Mouse (Mus musculus) kidney, adult 2 months (tissue): ENCODE data around the gene Galntl6. TPM values are rescaled to one million over a fixed set of nuclear protein-coding genes. Genes with fewer than 3 reads are reported as not detected.
A peak's percentile ranks its signal among the peaks of the same experiment; 100 is the strongest.

Source experiments
- DNase-seq: peaks from one replicate; pipeline ENCODE4 v3.0.0; 2021
- H3K27ac ChIP-seq: fragments of 200-500 bp; 2 replicates; pipeline ENCODE4 v1.5.1; 2012; ENCODE audit warnings: low read depth, low read length, control low read depth, inconsistent platforms; ENCODE audit not compliant: insufficient read depth
- H3K27me3 ChIP-seq: fragments of 200-500 bp; replicated peaks from 2 replicates; pipeline ENCODE4 v1.6.1; 2012; ENCODE audit warnings: mild to moderate bottlenecking, moderate library complexity, low read length, inconsistent platforms; ENCODE audit not compliant: control insufficient read depth, insufficient read depth
- H3K36me3 ChIP-seq: fragments of 200-500 bp; 2 replicates; pipeline ENCODE4 v1.6.1; 2012; ENCODE audit warnings: mild to moderate bottlenecking, moderate library complexity, low read length, inconsistent platforms; ENCODE audit not compliant: control insufficient read depth, insufficient read depth
- H3K4me1 ChIP-seq: fragments of 200-500 bp; 2 replicates; pipeline ENCODE4 v1.6.1; 2011; ENCODE audit warnings: low read length; ENCODE audit not compliant: control insufficient read depth, insufficient read depth
- H3K4me3 ChIP-seq: fragments of 200-500 bp; 2 replicates; pipeline ENCODE4 v1.5.1; 2011; ENCODE audit warnings: mild to moderate bottlenecking, low read depth, low read length, control low read depth; ENCODE audit not compliant: insufficient read depth
- CTCF ChIP-seq: fragments of 200-500 bp; conservative IDR thresholded peaks from 2 replicates; pipeline ENCODE4 v1.5.1; 2011; ENCODE audit warnings: low read depth, mild to moderate bottlenecking, control low read depth, low read length, moderate library complexity, mixed read lengths; ENCODE audit not compliant: insufficient read depth, insufficient read length
- POLR2A ChIP-seq: fragments of 200-500 bp; IDR thresholded peaks from one replicate; pipeline ENCODE4 v1.6.1; 2011; ENCODE audit warnings: low read depth, low read length, control low read depth
- WGBS: fragments of 180-500 bp; shearing (Covaris S2); methylation state at CpG from one replicate; pipeline ENCODE4 v1.1.7; 2018; 5-methylcytosine and 5-hydroxymethylcytosine counted together
- polyA plus RNA-seq: library from polyadenylated mRNA; depleted of rRNA; stranded (reverse); fragments of >200 nt; gene quantifications from 2 replicates; pipeline ENCODE4 v1.2.3, GENCODE M21; 2012

Gene Galntl6
- polyA plus RNA-seq, 1 experiment = not detected

DNA sequence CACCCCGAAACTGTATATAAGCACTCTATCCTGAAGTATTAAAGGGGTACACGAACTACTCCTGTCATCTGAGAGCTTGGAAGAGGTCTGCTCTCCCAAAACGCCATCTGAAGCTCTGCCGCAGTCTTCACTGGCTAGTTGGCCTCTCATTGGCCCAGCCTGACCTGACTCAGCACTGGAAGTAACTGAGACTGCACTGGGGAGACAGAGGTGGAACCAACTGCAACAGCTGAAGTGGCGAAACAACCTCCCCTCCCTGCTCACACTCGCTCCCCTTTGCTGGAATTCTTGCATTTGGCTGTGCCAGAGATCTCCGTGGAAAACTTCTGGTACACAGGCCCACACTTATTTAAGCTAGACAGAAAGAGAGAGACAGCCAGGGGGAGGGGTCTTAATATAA lies 1089.3 kb downstream of the Galntl6 start:
- no peak overlapping the region for H3K27ac ChIP-seq
- TF ChIP-seq POLR2A (no peak), CTCF (no peak)
- no peaks in the 10 kb centered on the region for H3K4me1 ChIP-seq
- H3K27me3 ChIP-seq = no peaks in the 10 kb centered on the region
- DNase-seq = no peak
- no peaks in the 10 kb centered on the region for H3K36me3 ChIP-seq
- WGBS = 47% methylated on average over 7 of the region's 7 CpGs
- no peak overlapping the region for H3K4me3 ChIP-seq

DNA sequence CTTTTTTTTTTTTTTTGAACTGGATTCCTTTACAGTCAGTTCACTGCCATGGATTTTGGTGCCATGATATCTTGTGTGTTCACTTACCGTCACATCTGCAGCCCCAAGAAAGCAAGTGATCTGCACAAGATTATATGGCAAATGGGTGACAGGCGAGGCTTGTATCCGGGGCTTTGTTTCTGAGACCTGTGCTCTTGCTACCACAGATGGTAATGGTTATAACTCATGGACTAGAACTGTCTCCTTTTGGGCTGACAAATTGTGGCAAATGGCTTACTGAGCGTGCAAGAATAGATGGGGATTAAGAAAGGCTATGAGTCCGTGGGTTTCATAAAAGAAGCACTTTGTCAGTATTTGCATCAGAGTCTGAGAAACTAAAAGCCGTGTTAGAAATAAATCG lies 1096.4 kb downstream of the Galntl6 start:
- WGBS = 73% methylated on average over 7 of the region's 7 CpGs

DNA sequence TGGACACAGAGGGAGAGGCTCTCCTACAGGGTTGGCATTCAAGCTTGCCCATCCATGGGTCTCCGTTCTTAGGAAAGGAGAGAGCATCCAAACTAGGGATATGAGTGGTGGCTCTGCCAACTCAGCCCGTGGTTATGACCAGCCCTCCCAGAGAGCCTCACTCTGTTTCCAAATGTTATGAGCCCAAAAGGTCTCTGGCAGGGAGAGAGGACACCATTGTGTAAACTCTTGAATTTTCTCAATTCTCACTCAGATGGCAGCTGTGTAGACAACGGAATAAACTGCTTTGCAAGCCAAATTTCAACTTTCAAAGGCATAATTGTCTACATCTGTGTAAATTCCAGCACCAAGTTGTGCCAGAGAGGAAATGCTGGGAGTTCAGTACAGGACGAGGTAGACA lies 1105.4 kb downstream of the Galntl6 start:
- Histone ChIP-seq H3K27ac (no peak overlapping the region), H3K36me3 (no peaks in the 10 kb centered on the region), H3K4me3 (no peak overlapping the region), H3K27me3 (no peaks in the 10 kb centered on the region), H3K4me1 (no peaks in the 10 kb centered on the region)
- TF ChIP-seq POLR2A (no peak), CTCF (no peak)
- 78% methylated on average over 4 of the region's 4 CpGs for WGBS
- DNase-seq = no peak

More for the DNA sequence above, 1096.4 kb downstream of the Galntl6 start:
- no peak for DNase-seq
- no peak overlapping the region for H3K27ac ChIP-seq
- TF ChIP-seq POLR2A (no peak), CTCF (no peak)
- no peaks in the 10 kb centered on the region for H3K27me3 ChIP-seq
- H3K4me3 ChIP-seq = no peak overlapping the region
- H3K36me3 ChIP-seq = no peaks in the 10 kb centered on the region
- no peaks in the 10 kb centered on the region for H3K4me1 ChIP-seq

DNA sequence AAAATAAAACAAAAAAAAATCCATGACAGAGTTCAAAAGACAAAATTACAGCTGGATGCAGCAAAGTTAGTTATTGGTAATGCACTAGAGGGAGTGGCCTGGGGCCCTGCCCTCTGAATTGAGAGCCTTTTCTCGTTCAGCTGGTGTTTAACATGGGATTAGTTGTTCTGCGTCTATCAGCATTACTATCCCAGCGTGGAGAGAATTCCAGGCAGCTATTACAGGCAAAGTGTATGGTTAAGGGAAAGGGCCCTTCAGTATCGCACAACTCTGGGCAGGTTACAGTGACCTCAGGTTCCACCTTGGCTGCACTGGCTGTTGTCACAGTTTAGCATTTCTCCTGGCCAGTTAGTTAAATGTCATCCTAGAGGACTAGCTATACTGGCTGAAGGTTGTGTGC lies 1107.3 kb downstream of the Galntl6 start:
- TF ChIP-seq POLR2A (no peak), CTCF (no peak)
- Histone ChIP-seq H3K4me3 (no peak overlapping the region), H3K4me1 (no peaks in the 10 kb centered on the region), H3K27ac (no peak overlapping the region), H3K27me3 (no peaks in the 10 kb centered on the region), H3K36me3 (no peaks in the 10 kb centered on the region)
- DNase-seq = no peak
- WGBS = 86% methylated on average over 4 of the region's 4 CpGs

DNA sequence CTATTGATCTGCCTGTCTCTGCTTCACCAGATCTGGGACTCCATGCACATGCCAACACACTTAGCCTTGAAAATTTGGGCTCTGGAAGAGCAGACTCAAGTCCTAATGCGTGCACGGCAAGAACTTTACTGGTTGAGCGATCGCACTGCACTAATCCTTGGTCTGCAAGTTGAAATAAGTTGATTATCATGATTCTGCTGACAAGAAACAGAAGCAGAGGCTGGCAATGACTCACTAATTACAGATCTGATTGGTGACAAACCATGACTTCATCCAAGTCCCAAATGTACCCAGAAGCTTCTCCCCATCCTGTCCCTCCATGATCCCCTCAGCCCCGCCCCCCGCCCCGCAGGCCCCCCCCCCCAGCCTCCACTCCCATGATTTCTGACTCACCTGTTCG lies 1108.6 kb downstream of the Galntl6 start:
- no peaks in the 10 kb centered on the region for H3K4me1 ChIP-seq
- TF ChIP-seq POLR2A = no peak
- TF ChIP-seq CTCF = no peak
- 76% methylated on average over 8 of the region's 8 CpGs for WGBS
- no peaks in the 10 kb centered on the region for H3K27me3 ChIP-seq
- no peak for DNase-seq
- H3K4me3 ChIP-seq = no peak overlapping the region
- no peak overlapping the region for H3K27ac ChIP-seq
- H3K36me3 ChIP-seq = no peaks in the 10 kb centered on the region

DNA sequence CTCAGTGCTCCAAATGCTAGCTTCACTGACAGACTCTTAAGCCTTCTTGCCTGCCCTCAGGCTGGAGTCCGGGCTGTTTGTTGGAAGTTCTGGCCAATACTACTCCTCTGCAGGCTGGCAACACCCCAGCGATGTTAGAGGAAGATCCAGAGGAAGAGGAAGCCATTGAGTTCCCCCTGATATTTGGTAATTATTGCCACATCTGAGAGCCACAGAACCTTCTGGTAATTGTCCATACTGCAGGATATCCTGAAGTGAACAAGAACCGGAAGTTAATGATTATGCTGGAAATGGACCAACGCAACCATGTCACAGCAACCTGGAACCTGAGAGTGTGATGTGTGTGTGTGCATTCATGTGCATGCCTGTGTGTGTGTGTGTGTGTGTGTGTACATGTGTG lies 1111.2 kb downstream of the Galntl6 start:
- WGBS = 57% methylated on average over 4 of the region's 4 CpGs
- peak; percentile 14 for DNase-seq
- Histone ChIP-seq H3K4me3 (no peak overlapping the region), H3K4me1 (no peaks in the 10 kb centered on the region), H3K27ac (no peak overlapping the region), H3K36me3 (no peaks in the 10 kb centered on the region), H3K27me3 (no peaks in the 10 kb centered on the region)
- TF ChIP-seq POLR2A (no peak), CTCF (no peak)

DNA sequence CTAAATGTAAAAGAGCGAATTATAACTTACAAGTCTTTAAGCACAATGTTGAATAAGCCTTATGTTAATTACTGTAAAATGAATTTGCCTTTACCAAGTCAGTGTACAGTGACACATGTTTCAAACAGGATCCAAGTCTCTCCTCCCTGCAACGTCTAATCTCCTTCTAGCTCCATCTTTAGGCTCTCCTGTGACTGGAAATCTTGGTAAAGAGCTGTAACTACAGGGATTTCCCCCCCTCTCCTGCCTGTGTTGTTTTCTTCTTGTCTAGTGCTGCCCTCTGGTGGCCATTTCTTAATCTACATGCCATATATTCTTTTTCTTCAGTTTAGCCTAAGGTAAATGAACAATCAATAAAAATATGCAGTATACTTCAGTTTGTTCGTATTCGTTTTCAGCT lies 1112.1 kb downstream of the Galntl6 start:
- peak; percentile 85 for DNase-seq
- Histone ChIP-seq H3K27ac (peak overlapping the region; percentile 47; the same call in 1 of the 2 replicates), H3K4me1 (no peaks in the 10 kb centered on the region), H3K4me3 (no peak overlapping the region), H3K36me3 (no peaks in the 10 kb centered on the region), H3K27me3 (no peaks in the 10 kb centered on the region)
- 14% methylated on average over 4 of the region's 4 CpGs for WGBS
- TF ChIP-seq CTCF = peak; percentile 37
- no peak for TF ChIP-seq POLR2A

DNA sequence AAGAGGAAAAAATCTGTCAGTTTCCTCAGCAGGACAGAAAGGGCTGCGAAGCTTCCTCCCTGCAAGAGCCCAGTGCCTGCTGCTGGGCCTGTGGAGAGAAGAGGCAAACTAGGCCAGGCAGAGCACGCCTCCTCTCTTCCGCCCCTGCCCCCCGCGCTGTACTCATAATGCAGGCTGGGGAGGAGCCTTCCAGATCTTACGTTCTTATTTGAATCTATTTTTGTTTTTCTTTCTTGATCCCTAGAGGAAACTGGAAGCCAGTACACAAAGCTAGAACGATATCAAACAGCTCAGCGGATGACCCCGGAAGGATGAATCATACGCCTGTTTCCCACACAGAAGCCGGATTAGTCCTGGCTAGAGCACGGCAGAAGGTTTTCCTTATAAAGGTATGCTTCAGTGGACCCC lies 1112.6 kb downstream of the Galntl6 start:
- H3K4me3 ChIP-seq = no peak overlapping the region
- 10% methylated on average over 12 of the region's 12 CpGs for WGBS
- H3K36me3 ChIP-seq = no peaks in the 10 kb centered on the region
- peak overlapping the region; percentile 57; the same call in 1 of the 2 replicates for H3K27ac ChIP-seq
- TF ChIP-seq POLR2A (no peak), CTCF (no peak)
- DNase-seq = peak; percentile 63
- H3K4me1 ChIP-seq = no peaks in the 10 kb centered on the region
- no peaks in the 10 kb centered on the region for H3K27me3 ChIP-seq
